Mouse (Mus musculus) embryonic stem cell, embryonic (primary cell): ENCODE data around the gene Tpo.

Experiments
- CTCF ChIA-PET, 4 experiments: fragments of 300-600 bp in 2 of 4; fragments of 350-600 bp in 2 of 4; sonication (Branson Sonifier 250); formaldehyde crosslinking; loops; one replicate each; lab custom pipeline; 2022; ENCODE audit warnings: inconsistent platforms in 2 of 4; lab: Charles Lee
- POLR2A ChIA-PET, 4 experiments: fragments of 300-600 bp in 2 of 4; fragments of 350-600 bp in 2 of 4; sonication (Branson Sonifier 250); formaldehyde crosslinking; loops; one replicate each; lab custom pipeline; 2022; ENCODE audit warnings: antibody characterized with exemption in 4 of 4, inconsistent platforms in 1 of 4; lab: Charles Lee

Gene Tpo

GRCm38 (mm10) chr12:30102891-30103565, 29.4 kb downstream of the Tpo start:
- ChIA-PET CTCF (interaction anchor here (0.6 to 1.0 kb wide), 5 partner anchors 25 to 479 kb away, joined by 3 to 13 read pairs (median 3); no protein-coding TSS in a partner anchor), POLR2A (no interaction called here)

- CTCF ChIA-PET = no interaction called here
Measured at GRCm38 (mm10) chr12:30092081-30092480, 40.3 kb downstream of the Tpo start.

GRCm38 (mm10) chr12:30083971-30084370, 48.5 kb downstream of the Tpo start:
- CTCF ChIA-PET = no interaction called here
- POLR2A ChIA-PET = interaction anchor here in 1 of 4 experiments (0.9 kb wide), 1 partner anchor 22 kb away, joined by 3 read pairs; no protein-coding TSS in a partner anchor

More at GRCm38 (mm10) chr12:30092081-30092480, 40.3 kb downstream of the Tpo start:
- POLR2A ChIA-PET = no interaction called here

GRCm38 (mm10) chr12:30077056-30077455, 55.4 kb downstream of the Tpo start:
- ChIA-PET POLR2A (interaction anchor here in 1 of 4 experiments (0.8 kb wide), 1 partner anchor 220 kb away, joined by 5 read pairs; no protein-coding TSS in a partner anchor), CTCF (no interaction called here)

- CTCF ChIA-PET = no interaction called here
- POLR2A ChIA-PET = interaction anchor here in 1 of 4 experiments (0.8 kb wide), 1 partner anchor 221 kb away, joined by 5 read pairs; no protein-coding TSS in a partner anchor
Measured at GRCm38 (mm10) chr12:30076316-30076715, 56.1 kb downstream of the Tpo start.

- POLR2A ChIA-PET = no interaction called here
- CTCF ChIA-PET = no interaction called here
Measured at GRCm38 (mm10) chr12:30069321-30069720, 63.1 kb downstream of the Tpo start.

GRCm38 (mm10) chr12:30067806-30068205, 64.6 kb downstream of the Tpo start:
- ChIA-PET POLR2A (no interaction called here), CTCF (no interaction called here)

GRCm38 (mm10) chr12:30062118-30062505, 70.3 kb downstream of the Tpo start:
- CTCF ChIA-PET = no interaction called here
- POLR2A ChIA-PET = interaction anchor here in 2 of 4 experiments (0.8 to 1.9 kb wide), 6 partner anchors 9 to 45 kb away, joined by 3 to 7 read pairs (median 4); no protein-coding TSS in a partner anchor

- CTCF ChIA-PET = no interaction called here
Measured at GRCm38 (mm10) chr12:30061503-30062117, 70.8 kb downstream of the Tpo start.

GRCm38 (mm10) chr12:30058044-30058443, 74.4 kb downstream of the Tpo start:
- ChIA-PET CTCF (no interaction called here), POLR2A (no interaction called here)

More at GRCm38 (mm10) chr12:30061503-30062117, 70.8 kb downstream of the Tpo start:
- POLR2A ChIA-PET = interaction anchor here in 2 of 4 experiments (0.8 to 1.9 kb wide), 6 partner anchors 9 to 46 kb away, joined by 3 to 7 read pairs (median 4); no protein-coding TSS in a partner anchor

GRCm38 (mm10) chr12:30054761-30055540, 77.5 kb downstream of the Tpo start:
- CTCF ChIA-PET = interaction anchor here in 2 of 4 experiments (0.7 to 1.9 kb wide), 2 partner anchors 172 to 315 kb away, joined by 3 to 4 read pairs; no protein-coding TSS in a partner anchor
- POLR2A ChIA-PET = interaction anchor here in 1 of 4 experiments (0.6 kb wide), 1 partner anchor 218 kb away, joined by 3 read pairs; no protein-coding TSS in a partner anchor

GRCm38 (mm10) chr12:30050235-30050634, 82.2 kb downstream of the Tpo start:
- POLR2A ChIA-PET = no interaction called here
- CTCF ChIA-PET = interaction anchor here in 3 of 4 experiments (0.6 to 1.9 kb wide), 7 partner anchors 10 to 528 kb away, joined by 3 to 16 read pairs (median 5); no protein-coding TSS in a partner anchor

- ChIA-PET POLR2A (interaction anchor here in 2 of 4 experiments (0.8 to 0.9 kb wide), 2 partner anchors 9 to 129 kb away, joined by 3 read pairs; no protein-coding TSS in a partner anchor), CTCF (interaction anchor here (0.6 to 1.9 kb wide), 9 partner anchors 10 to 529 kb away, joined by 3 to 16 read pairs (median 4); no protein-coding TSS in a partner anchor)
Measured at GRCm38 (mm10) chr12:30049818-30050217, 82.6 kb downstream of the Tpo start.

GRCm38 (mm10) chr12:30048848-30049247, 83.6 kb downstream of the Tpo start:
- ChIA-PET CTCF (interaction anchor here in 1 of 4 experiments (1.3 kb wide), 1 partner anchor 9 kb away, joined by 5 read pairs; no protein-coding TSS in a partner anchor), POLR2A (interaction anchor here in 1 of 4 experiments (0.9 kb wide), 1 partner anchor 8 kb away, joined by 3 read pairs; no protein-coding TSS in a partner anchor)

- CTCF ChIA-PET = interaction anchor here (0.6 to 2.2 kb wide), 30 partner anchors 9 to 1110 kb away, joined by 3 to 15 read pairs (median 4); no protein-coding TSS in a partner anchor
- POLR2A ChIA-PET = interaction anchor here in 2 of 4 experiments (0.6 to 1.2 kb wide), 3 partner anchors 9 to 912 kb away, joined by 3 to 4 read pairs (median 3); no protein-coding TSS in a partner anchor
Measured at GRCm38 (mm10) chr12:30040150-30040549, 92.3 kb downstream of the Tpo start.

GRCm38 (mm10) chr12:30039565-30039964, 92.9 kb downstream of the Tpo start:
- CTCF ChIA-PET = interaction anchor here in 3 of 4 experiments (0.6 to 2.2 kb wide), 19 partner anchors 10 to 539 kb away, joined by 3 to 15 read pairs (median 4); no protein-coding TSS in a partner anchor
- POLR2A ChIA-PET = no interaction called here

- POLR2A ChIA-PET = no interaction called here
- CTCF ChIA-PET = interaction anchor here in 1 of 4 experiments (0.7 to 1.0 kb wide), 2 partner anchors 9 to 333 kb away, joined by 3 to 5 read pairs; no protein-coding TSS in a partner anchor
Measured at GRCm38 (mm10) chr12:30036569-30037055, 95.8 kb downstream of the Tpo start.
